Mouse (Mus musculus) forebrain, embryonic 14.5 days (tissue): ENCODE results near the gene Gpt2. TPM values are rescaled to one million over a fixed set of nuclear protein-coding genes. Genes with fewer than 3 reads are reported as not detected.

Source experiments
- ATAC-seq: fragments of 200-750 bp; cut with Nextera tagmentation; 2 replicates; pipeline ENCODE4 v1.8.0; 2017; ENCODE audit warnings: mild to moderate bottlenecking, moderate library complexity
- DNase-seq: peaks from one replicate; pipeline ENCODE4 v3.0.0-alpha.2; 2015; ENCODE audit warnings: low spot score
- H3K27ac ChIP-seq: fragments of 300-500 bp; sonication (generic); 2 replicates; pipeline ENCODE4 v1.5.1; 2014; ENCODE audit warnings: low read depth, mild to moderate bottlenecking, control low read depth, low read length, moderate library complexity
- H3K27me3 ChIP-seq: fragments of 300-500 bp; sonication (generic); replicated peaks from 2 replicates; pipeline ENCODE4 v1.6.1; 2014; ENCODE audit warnings: low read length, control low read depth, mixed read lengths; ENCODE audit not compliant: control insufficient read depth, insufficient read depth
- H3K36me3 ChIP-seq: fragments of 300-500 bp; sonication (generic); 2 replicates; pipeline ENCODE4 v1.6.1; 2014; ENCODE audit warnings: low read length, control low read depth; ENCODE audit not compliant: control insufficient read depth, insufficient read depth
- H3K4me1 ChIP-seq: fragments of 300-500 bp; sonication (generic); 2 replicates; pipeline ENCODE4 v1.6.1; 2014; ENCODE audit warnings: antibody characterized with exemption, low read length, control low read depth; ENCODE audit not compliant: control insufficient read depth, insufficient read depth
- H3K4me2 ChIP-seq: fragments of 300-500 bp; sonication (generic); 2 replicates; pipeline ENCODE4 v1.6.1; 2014; ENCODE audit warnings: mild to moderate bottlenecking, control low read depth, low read length
- H3K4me3 ChIP-seq: fragments of 300-500 bp; sonication (generic); 2 replicates; pipeline ENCODE4 v1.5.1; 2014; ENCODE audit warnings: low read depth, low read length, control low read depth
- H3K9ac ChIP-seq: fragments of 300-500 bp; sonication (generic); 2 replicates; pipeline ENCODE4 v1.6.1; 2014; ENCODE audit warnings: mild to moderate bottlenecking, low read length, control low read depth, moderate library complexity
- H3K9me3 ChIP-seq: fragments of 300-500 bp; sonication (generic); replicated peaks from 2 replicates; pipeline ENCODE4 v1.6.1; 2016; ENCODE audit warnings: low read length, control low read depth, mixed read lengths; ENCODE audit not compliant: control insufficient read depth
- WGBS: fragments of 180-500 bp; shearing (Covaris S2); extraction: QIAGEN DNeasy Blood & Tissue Kit; methylation state at CpG from one replicate; pipeline ENCODE4 v1.1.7; 2014; 5-methylcytosine and 5-hydroxymethylcytosine counted together
- polyA plus RNA-seq: library from polyadenylated mRNA; unstranded; fragments of >200 nt; fragmentation: Nextera tagmentation; extraction: Ambion mirVana; gene quantifications from 2 replicates; pipeline ENCODE4 v1.2.1, GENCODE M21; 2014

Gene Gpt2
- polyA plus RNA-seq, 1 experiment from 2014 or later = 29.1 TPM

DNA sequence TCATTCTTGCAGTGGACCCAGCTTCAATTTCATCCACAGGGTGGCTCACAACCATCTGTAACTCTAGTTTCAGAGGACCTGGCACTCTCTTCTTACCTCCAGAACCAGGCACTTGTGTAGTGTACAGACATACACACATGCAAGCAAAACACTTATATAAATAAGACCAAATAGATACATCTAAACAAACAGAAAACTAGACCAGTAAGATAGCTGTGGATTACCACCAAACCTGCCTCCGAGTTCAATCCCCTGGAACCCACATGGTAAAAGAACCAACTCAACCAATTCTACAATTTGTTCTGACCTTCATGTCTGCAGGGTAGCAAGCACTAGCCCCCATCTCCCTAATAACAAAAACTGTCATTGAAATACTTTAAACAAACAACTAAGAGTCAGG, 59.6 kb downstream of the Gpt2 start:
- Histone ChIP-seq H3K4me3 (no peak overlapping the region), H3K27me3 (no peaks in the 10 kb centered on the region), H3K36me3 (peaks cover 52% of the 10 kb centered on the region), H3K4me1 (peaks cover 6% of the 10 kb centered on the region; the same call in 1 of the 2 replicates), H3K27ac (no peak overlapping the region), H3K9me3 (no peaks in the 10 kb centered on the region), H3K9ac (0 out of 2 replicates have a peak overlapping the region, but pooled peaks have one; percentile 10), H3K4me2 (no peak overlapping the region)
- WGBS = 87% methylated on average over 1 of the region's 1 CpGs
- DNase-seq (no peak), ATAC-seq (no peak)

DNA sequence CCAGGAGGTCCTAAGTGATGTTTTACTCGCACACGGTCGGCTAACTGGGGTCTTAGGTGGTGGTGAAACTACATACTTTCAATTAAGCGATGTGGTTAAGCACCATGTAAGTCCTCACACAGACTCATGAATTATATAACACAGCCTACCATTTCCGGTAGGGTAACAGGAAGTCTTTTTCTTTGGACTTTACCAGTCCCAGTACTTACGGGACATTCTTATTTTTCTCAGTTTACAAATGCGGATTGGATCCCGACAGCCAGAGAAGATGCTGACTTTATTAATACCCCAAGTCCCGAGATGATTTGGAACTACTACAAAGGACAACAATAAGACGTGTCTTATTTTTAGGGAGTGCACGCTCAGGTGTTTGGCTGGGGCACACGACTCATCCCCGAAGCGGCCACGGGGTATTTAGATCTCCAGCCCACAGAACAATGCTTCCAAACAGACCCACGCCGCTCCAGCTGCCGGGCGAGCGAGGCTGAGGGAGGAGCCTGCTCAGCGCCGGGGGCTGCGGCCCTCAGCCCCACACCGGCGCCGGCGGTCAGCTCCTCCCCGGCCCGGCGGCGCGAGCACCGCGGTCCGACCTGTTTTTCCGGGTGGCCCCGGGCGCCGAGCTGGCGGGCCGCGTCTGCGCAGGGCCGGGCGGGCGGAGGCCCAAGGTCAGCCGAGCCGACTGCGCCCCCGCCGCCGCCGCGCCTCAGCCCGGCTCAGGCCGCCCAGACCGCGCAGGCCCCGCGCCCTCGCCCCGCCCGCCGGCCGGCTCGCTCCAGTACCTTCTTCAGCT, 62.2 kb downstream of the Gpt2 start:
- Histone ChIP-seq H3K4me3 (peak overlapping the region; percentile 80), H3K27ac (peak overlapping the region; percentile 84), H3K4me2 (peak overlapping the region; percentile 71), H3K27me3 (no peaks in the 10 kb centered on the region), H3K36me3 (peaks cover 27% of the 10 kb centered on the region), H3K9ac (peak overlapping the region; percentile 83), H3K9me3 (no peaks in the 10 kb centered on the region), H3K4me1 (peaks cover 6% of the 10 kb centered on the region; the same call in 1 of the 2 replicates)
- ATAC-seq = peak; percentile 90
- under 1% methylated on average over 61 of the region's 66 CpGs for WGBS
- DNase-seq = peak; percentile 35

DNA sequence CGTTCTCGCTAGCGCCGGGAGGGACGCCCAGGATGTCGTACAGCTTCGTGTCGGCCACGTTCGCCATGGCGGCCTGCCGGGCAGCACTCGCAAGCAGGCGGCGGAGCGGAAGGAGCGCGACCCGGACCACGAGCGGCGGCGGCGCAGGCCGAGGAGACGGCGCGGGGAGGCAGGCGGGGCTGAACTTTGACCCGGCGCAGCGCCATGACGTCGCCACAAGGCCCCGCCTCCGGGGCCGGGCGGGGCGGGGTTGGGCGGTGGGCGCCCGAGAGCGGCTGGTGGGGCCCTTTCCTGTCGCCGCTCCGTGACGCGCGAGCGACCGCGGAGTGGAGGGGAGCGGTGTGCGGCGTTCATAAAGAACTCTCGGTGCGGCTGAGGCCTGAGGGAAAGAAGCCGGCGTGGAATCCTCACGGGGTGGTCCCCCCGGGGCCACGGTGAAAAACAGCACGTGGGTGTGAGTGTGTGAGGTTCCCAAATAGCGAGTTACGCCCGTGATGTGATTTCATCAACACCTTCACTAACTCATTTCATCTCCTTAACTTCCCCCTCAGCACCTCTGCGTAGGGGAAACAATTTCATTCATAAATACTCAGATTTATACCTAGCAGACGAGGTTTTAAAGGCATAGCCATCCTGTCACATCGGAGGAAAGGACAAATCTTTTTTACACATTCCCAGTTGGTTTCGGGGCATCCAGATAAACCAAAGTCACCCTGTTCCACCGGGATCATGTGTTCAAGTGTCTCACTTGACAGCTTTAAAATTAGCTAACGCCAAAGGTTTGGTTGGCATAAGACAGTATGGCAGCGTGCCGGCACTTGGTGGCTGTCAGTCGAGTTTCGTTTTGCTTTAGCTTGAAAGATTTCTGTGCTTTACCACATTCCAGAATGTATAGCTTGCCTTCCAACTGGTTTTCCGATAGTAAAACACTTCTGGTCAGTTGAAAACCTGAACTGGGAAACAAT, 63.1 kb downstream of the Gpt2 start, which contains the start of gene Dnaja2:
Gene Dnaja2, minus strand, starts transcription at position 164 of the 965 bp plus-strand sequence.
- H3K4me2 ChIP-seq = peak within 1 kb of the TSS; percentile 87
- H3K9me3 ChIP-seq = no peaks in the 10 kb centered on the region
- DNase-seq (peak; percentile 92), ATAC-seq (peak; percentile 95)
- WGBS = 1% methylated on average over 75 of the region's 77 CpGs
- peak within 1 kb of the TSS; percentile 83 for H3K9ac ChIP-seq
- H3K4me3 ChIP-seq = peak within 1 kb of the TSS; percentile 80
- H3K36me3 ChIP-seq = peaks cover 20% of the 10 kb centered on the region
- peak within 1 kb of the TSS; percentile 84 for H3K27ac ChIP-seq
- no peaks in the 10 kb centered on the region for H3K27me3 ChIP-seq
- peaks cover 6% of the 10 kb centered on the region; the same call in 1 of the 2 replicates for H3K4me1 ChIP-seq

DNA sequence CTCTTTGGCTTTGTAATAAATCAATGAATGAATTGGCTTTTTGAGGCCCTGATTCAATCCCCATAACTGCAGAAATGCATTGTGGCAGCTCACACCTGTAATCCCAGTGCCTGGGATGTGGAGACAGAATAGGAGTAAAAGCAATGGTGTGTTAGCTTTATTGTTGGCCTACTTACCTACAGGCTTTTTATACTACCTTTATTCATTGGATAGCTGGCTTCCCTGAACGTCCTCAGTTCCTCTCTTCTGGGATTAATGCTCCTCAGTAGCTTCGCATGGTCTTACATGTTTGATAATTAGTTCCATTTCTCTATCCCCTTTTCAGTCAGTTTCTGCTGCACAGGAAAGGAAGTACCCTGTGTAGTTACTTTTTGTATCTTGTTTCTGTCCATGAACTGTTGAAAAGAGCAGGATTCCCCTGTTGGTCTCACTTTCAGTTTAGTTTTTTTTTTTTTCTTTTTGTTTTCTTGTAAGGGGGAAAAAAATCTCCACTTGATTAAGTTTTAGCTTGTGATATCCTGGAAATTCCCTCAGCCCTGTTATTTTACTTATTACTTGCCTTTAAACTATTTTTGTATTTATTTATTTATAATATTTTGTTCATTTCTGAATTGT, 64.7 kb downstream of the Gpt2 start:
- no peaks in the 10 kb centered on the region for H3K9me3 ChIP-seq
- ATAC-seq (no peak), DNase-seq (no peak)
- peaks cover 6% of the 10 kb centered on the region; the same call in 1 of the 2 replicates for H3K4me1 ChIP-seq
- no peak overlapping the region for H3K27ac ChIP-seq
- no peak overlapping the region for H3K9ac ChIP-seq
- no peaks in the 10 kb centered on the region for H3K27me3 ChIP-seq
- H3K36me3 ChIP-seq = peaks cover 10% of the 10 kb centered on the region
- H3K4me3 ChIP-seq = no peak overlapping the region
- 59% methylated on average over 2 of the region's 2 CpGs for WGBS
- no peak overlapping the region for H3K4me2 ChIP-seq

- no peak overlapping the region for H3K4me2 ChIP-seq
- H3K9me3 ChIP-seq = no peaks in the 10 kb centered on the region
- no peak for ATAC-seq
These were observed 65.2 kb downstream of the Gpt2 start for GRCm38 (mm10) chr8:85557601-85557986.

GRCm38 (mm10) chr8:85559201-85559600, 66.8 kb downstream of the Gpt2 start:
- Histone ChIP-seq H3K4me1 (peaks cover 4% of the 10 kb centered on the region; the same call in 1 of the 2 replicates), H3K9me3 (no peaks in the 10 kb centered on the region), H3K27ac (no peak overlapping the region), H3K9ac (no peak overlapping the region), H3K36me3 (no peaks in the 10 kb centered on the region), H3K27me3 (no peaks in the 10 kb centered on the region), H3K4me3 (no peak overlapping the region), H3K4me2 (no peak overlapping the region)
- 91% methylated on average over 1 of the region's 1 CpGs for WGBS
- no peak for DNase-seq
- ATAC-seq = no peak

More at GRCm38 (mm10) chr8:85557601-85557986, 65.2 kb downstream of the Gpt2 start:
- Histone ChIP-seq H3K27ac (no peak overlapping the region), H3K27me3 (no peaks in the 10 kb centered on the region), H3K4me1 (peaks cover 6% of the 10 kb centered on the region; the same call in 1 of the 2 replicates), H3K36me3 (peaks cover 6% of the 10 kb centered on the region), H3K9ac (no peak overlapping the region), H3K4me3 (no peak overlapping the region)
- 74% methylated on average over 3 of the region's 3 CpGs for WGBS
- DNase-seq = no peak

GRCm38 (mm10) chr8:85559966-85560365, 67.6 kb downstream of the Gpt2 start:
- Histone ChIP-seq H3K36me3 (no peaks in the 10 kb centered on the region), H3K9me3 (no peaks in the 10 kb centered on the region), H3K4me1 (peaks cover 3% of the 10 kb centered on the region; the same call in 1 of the 2 replicates), H3K4me2 (no peak overlapping the region), H3K27me3 (no peaks in the 10 kb centered on the region), H3K9ac (no peak overlapping the region), H3K4me3 (no peak overlapping the region), H3K27ac (no peak overlapping the region)
- DNase-seq (no peak), ATAC-seq (no peak)
- WGBS = 75% methylated on average over 2 of the region's 2 CpGs

GRCm38 (mm10) chr8:85563336-85563735, 71.0 kb downstream of the Gpt2 start:
- no peaks in the 10 kb centered on the region for H3K36me3 ChIP-seq
- no peaks in the 10 kb centered on the region for H3K4me1 ChIP-seq
- no peak overlapping the region for H3K27ac ChIP-seq
- no peak overlapping the region for H3K9ac ChIP-seq
- WGBS = 95% methylated on average over 8 of the region's 8 CpGs
- no peaks in the 10 kb centered on the region for H3K9me3 ChIP-seq
- DNase-seq (no peak), ATAC-seq (no peak)
- no peaks in the 10 kb centered on the region for H3K27me3 ChIP-seq
- no peak overlapping the region for H3K4me2 ChIP-seq
- no peak overlapping the region for H3K4me3 ChIP-seq
